Mouse (Mus musculus) E14TG2a.4 (cell line): ENCODE results near the gene Lypla2.

ENCODE experiments used
- CTCF ChIP-seq: conservative IDR thresholded peaks from 2 replicates; pipeline ENCODE4 v1.5.1; 2014; ENCODE audit warnings: low read length
- NANOG ChIP-seq: IDR thresholded peaks from 2 replicates; pipeline ENCODE4 v1.6.1; 2014; ENCODE audit warnings: borderline replicate concordance, low read length, mixed read lengths
- POU5F1 ChIP-seq: IDR thresholded peaks from 2 replicates; pipeline ENCODE4 v1.6.1; 2014; ENCODE audit warnings: low read length, borderline replicate concordance

DNA sequence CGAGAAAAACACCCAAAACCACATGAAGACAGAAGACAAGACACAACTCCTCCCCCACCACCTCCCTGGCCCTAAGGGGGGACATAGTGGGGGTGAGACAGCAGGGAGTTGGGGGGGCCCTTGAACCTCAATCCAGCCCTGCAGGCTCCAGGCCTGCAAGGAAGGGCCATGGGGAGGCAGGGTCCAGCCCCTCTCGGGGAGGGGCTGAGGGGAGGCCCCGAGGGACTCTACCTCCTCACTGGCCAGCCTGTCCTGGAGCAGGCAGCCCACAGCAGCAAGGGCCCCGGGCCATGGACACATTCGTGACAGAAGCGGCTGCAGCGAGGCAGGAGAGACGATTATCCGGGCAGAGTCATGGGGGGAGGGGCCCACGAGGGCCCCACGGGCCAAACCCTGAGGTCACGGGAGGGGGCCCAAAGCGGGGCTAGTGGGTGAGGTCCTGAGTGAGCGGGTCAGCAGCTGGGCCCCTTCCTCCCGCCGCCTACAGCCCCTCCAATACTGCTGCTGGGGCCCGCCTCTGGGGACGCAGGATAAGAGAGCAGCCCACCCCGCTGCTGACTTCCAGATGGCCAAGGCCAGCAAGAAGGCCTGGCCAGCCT, 4.1 kb downstream of the Lypla2 start:
- no peak for TF ChIP-seq CTCF
- no peak for TF ChIP-seq NANOG
- no peak for TF ChIP-seq POU5F1
